Mouse (Mus musculus) layer of hippocampus, postnatal 36 days (tissue): Measurements from ENCODE around the gene Med15. TPM values are rescaled to one million over a fixed set of nuclear protein-coding genes. Genes with fewer than 3 reads are reported as not detected.
"Not testable (repeated sequence)": the region's sequence is repeated elsewhere in the genome, so short reads cannot be mapped to it uniquely, and the experiment has no call there.

Experiments used
- DNase-seq, 2 experiments: peaks; one replicate each; pipeline ENCODE4 v3.0.0; 2022
- total RNA-seq, 2 experiments: library from RNA; stranded (reverse); gene quantifications; 2 replicates each; pipeline ENCODE4 v1.2.3; 2021

Med15 gene
- total RNA-seq, 2 experiments from 2014 or later, result 73.4 to 80.2 TPM

DNA sequence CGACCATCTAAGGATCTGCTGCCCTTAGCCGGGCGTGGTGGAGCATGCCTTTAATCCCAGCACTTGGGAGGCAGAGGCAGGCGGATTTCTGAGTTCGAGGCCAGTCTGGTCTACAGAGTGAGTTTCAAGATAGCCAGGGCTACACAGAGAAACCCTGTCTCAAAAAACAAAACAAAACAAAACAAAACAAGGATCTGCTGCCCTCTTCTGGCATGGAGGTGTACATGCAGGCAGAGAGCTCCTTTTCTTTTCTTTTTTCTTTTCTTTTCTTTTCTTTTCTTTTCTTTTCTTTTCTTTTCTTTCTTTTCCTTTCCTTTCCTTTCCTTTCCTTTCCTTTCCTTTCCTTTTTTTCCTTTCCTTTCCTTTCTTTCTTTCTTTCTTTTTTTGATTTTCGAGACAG, 118.0 kb downstream of the Med15 start:
- DNase-seq, result not testable (repeated sequence)

DNA sequence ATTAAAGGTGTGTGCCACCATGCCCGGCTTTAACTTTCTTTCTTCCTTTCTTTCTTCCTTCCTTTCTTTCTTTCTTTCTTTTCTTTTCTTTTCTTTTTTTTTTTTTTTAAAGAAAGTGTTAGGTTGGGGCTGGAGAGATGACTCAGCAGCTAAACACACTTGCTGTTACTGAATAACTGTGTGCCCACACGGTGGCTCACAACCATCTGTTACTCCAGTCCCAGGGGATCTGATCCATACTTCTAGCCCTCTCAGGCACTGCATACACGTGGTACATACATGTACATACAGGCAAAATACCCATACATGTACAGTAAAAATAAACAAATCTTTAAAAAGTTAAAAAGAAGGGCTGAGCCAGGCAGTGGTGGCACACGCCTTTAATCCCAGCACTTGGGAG, 121.3 kb downstream of the Med15 start:
- peak in 1 of 2 experiments; percentile 17 for DNase-seq

DNA sequence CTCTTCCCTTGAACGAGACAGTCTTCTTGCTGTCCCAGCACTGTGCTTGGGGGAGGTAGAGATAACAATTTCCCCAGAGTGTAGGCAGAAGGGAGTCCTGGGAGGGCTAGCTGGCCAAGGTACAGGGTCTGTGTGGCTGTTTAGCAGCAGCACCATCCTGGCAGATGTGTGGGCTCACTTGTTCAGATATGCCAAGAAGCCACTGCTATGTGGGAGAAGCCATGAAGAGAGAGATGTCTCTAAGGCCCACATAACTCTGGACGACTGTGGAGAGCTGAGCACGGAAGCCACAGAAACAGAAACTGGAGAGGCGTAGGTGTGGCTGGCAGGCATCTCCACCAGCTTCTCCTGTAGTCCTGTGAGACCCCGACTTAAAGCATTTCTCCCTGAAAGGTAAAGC, 127.0 kb downstream of the Med15 start:
- DNase-seq, result no peak

DNA sequence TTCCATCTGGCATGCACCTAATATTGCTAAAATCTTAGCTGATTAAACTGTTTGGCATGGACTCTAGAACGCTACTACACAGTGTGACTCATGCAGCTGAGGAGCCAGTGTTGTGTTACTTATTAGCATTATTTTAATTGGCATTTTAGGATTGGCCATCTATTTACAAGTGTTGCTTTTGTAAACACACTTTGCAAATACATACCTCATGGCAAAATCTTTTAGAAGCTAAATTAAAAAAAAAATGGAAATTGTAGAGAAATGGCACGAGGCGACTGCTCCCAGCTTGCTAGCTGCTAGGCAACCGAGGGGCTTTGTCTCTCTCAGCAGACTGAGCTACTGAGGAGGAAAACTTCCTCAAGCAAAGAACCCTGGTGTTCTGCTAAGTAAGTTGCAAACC, 127.8 kb downstream of the Med15 start:
- no peak for DNase-seq

Other genes with a start within 250 kb of the Med15 start
- 100 to 1,000 TPM in 1 of 2 experiments, 10 to 100 TPM in 1; 99.3 to 111 TPM for gene Aifm3, start 243.3 kb downstream of the Med15 start, total RNA-seq
- 100 to 1,000 TPM; 192 to 199 TPM for gene Lztr1, start 224.2 kb downstream of the Med15 start, total RNA-seq
- gene Thap7, start 201.8 kb downstream of the Med15 start, total RNA-seq, result 10 to 100 TPM; 38.6 to 44.6 TPM
- under 1 TPM; 0.42 to 0.76 TPM for gene Lrrc74b, start 171.6 kb downstream of the Med15 start, total RNA-seq
- under 1 TPM; 0.58 to 0.67 TPM for gene P2rx6, start 171.0 kb downstream of the Med15 start, total RNA-seq
- 100 to 1,000 TPM in 1 of 2 experiments, 10 to 100 TPM in 1; 93.8 to 104 TPM for gene Slc7a4, start 149.7 kb downstream of the Med15 start, total RNA-seq
- 10 to 100 TPM; 48.9 to 60.5 TPM for gene Smpd4, start 113.5 kb downstream of the Med15 start, total RNA-seq
- 10 to 100 TPM; 37.3 to 37.9 TPM for gene Ccdc74a, start 86.4 kb downstream of the Med15 start, total RNA-seq
- gene Klhl22, start 26.7 kb upstream of the Med15 start, total RNA-seq, result 100 to 1,000 TPM in 1 of 2 experiments, 10 to 100 TPM in 1; 86.2 to 109 TPM
- gene Scarf2, start 64.4 kb upstream of the Med15 start, total RNA-seq, result 1 to 10 TPM; 2.1 to 2.4 TPM
- 1 to 10 TPM; 2.6 to 4.0 TPM for gene B830017H08Rik, start 100.2 kb upstream of the Med15 start, total RNA-seq
- gene Car15, start 105.5 kb upstream of the Med15 start, total RNA-seq, result 10 to 100 TPM; 12.8 to 16.4 TPM
- gene Gm20518, start 158.8 kb upstream of the Med15 start, total RNA-seq, result 1 to 10 TPM; 2.7 to 4.1 TPM
- gene Tssk1, start 161.3 kb upstream of the Med15 start, total RNA-seq, result not detected
- 100 to 1,000 TPM; 106 to 110 TPM for gene Dgcr2, start 165.7 kb upstream of the Med15 start, total RNA-seq
- gene Tssk2, start 165.7 kb upstream of the Med15 start, total RNA-seq, result not detected
- gene Ess2, start 178.5 kb upstream of the Med15 start, total RNA-seq, result 10 to 100 TPM; 28.1 to 28.5 TPM
- gene Gsc2, start 182.2 kb upstream of the Med15 start, total RNA-seq, result not detected
- gene Slc25a1, start 195.3 kb upstream of the Med15 start, total RNA-seq, result 10 to 100 TPM; 37.1 to 39.9 TPM
- not detected for gene Vpreb2, start 247.5 kb upstream of the Med15 start, total RNA-seq